Mouse (Mus musculus) midbrain, embryonic 11.5 days (tissue): ENCODE data around the gene Cnot9. TPM values are rescaled to one million over a fixed set of nuclear protein-coding genes. Genes with fewer than 3 reads are reported as not detected.
"Not testable (repeated sequence)": the region's sequence is repeated elsewhere in the genome, so short reads cannot be mapped to it uniquely, and the experiment has no call there.

Experiments used
- ATAC-seq: fragments of 200-750 bp; cut with Nextera tagmentation; 2 replicates; pipeline ENCODE4 v1.8.0; 2017; ENCODE audit warnings: moderate TSS enrichment, moderate library complexity; ENCODE audit not compliant: low FRiP score
- DNase-seq: peaks from one replicate; pipeline ENCODE4 v3.0.0; 2015; ENCODE audit warnings: low spot score; ENCODE audit errors: missing footprints
- H3K27ac ChIP-seq: fragments of 300-500 bp; sonication (generic); 2 replicates; pipeline ENCODE4 v1.5.1; 2014; ENCODE audit warnings: low read depth, low read length
- H3K27me3 ChIP-seq: fragments of 300-500 bp; sonication (generic); 2 replicates; pipeline ENCODE4 v1.6.1; 2014; ENCODE audit warnings: mild to moderate bottlenecking, low read length, moderate library complexity, mixed read lengths; ENCODE audit not compliant: control insufficient read depth, insufficient read depth
- H3K36me3 ChIP-seq: fragments of 300-500 bp; sonication (generic); 2 replicates; pipeline ENCODE4 v1.6.1; 2014; ENCODE audit warnings: mild to moderate bottlenecking, low read length, moderate library complexity, mixed read lengths; ENCODE audit not compliant: control insufficient read depth, insufficient read depth
- H3K4me1 ChIP-seq: fragments of 300-500 bp; sonication (generic); 2 replicates; pipeline ENCODE4 v1.6.1; 2014; ENCODE audit warnings: low read length; ENCODE audit not compliant: control insufficient read depth, insufficient read depth
- H3K4me2 ChIP-seq: fragments of 300-500 bp; sonication (generic); 2 replicates; pipeline ENCODE4 v1.6.1; 2014; ENCODE audit warnings: mild to moderate bottlenecking, moderate library complexity
- H3K4me3 ChIP-seq: fragments of 300-500 bp; sonication (generic); 2 replicates; pipeline ENCODE4 v1.5.1; 2014; ENCODE audit warnings: low read depth, low read length
- H3K9ac ChIP-seq: fragments of 300-500 bp; sonication (generic); 2 replicates; pipeline ENCODE4 v1.6.1; 2014; ENCODE audit warnings: low read length
- H3K9me3 ChIP-seq: fragments of 300-500 bp; sonication (generic); 2 replicates; pipeline ENCODE4 v1.6.1; 2016; ENCODE audit warnings: low read length; ENCODE audit not compliant: control insufficient read depth
- WGBS: fragments of 180-500 bp; shearing (Covaris S2); extraction: QIAGEN DNeasy Blood & Tissue Kit; methylation state at CpG from one replicate; pipeline ENCODE4 v1.1.7; 2014; 5-methylcytosine and 5-hydroxymethylcytosine counted together
- polyA plus RNA-seq: library from polyadenylated mRNA; unstranded; fragments of >200 nt; fragmentation: Nextera tagmentation; extraction: Ambion mirVana; gene quantifications from 2 replicates; pipeline ENCODE4 v1.2.1, GENCODE M21; 2014

Gene Cnot9
- 100.0 and 107 TPM in 2 replicates for polyA plus RNA-seq

GRCm38 (mm10) chr1:74505721-74506464 is at the start of gene Cnot9:
Cnot9 (plus strand) TSS chr1:74506058.
- WGBS: under 1% methylated on average over 55 of the region's 64 CpGs
- peak within 1 kb of the TSS; percentile 89 for H3K4me2 ChIP-seq
- H3K4me1 ChIP-seq: peaks cover 12% of the 10 kb centered on the region
- no peaks in the 10 kb centered on the region for H3K9me3 ChIP-seq
- peak; percentile 99 for ATAC-seq
- peak; percentile 100 for DNase-seq
- peak within 1 kb of the TSS; percentile 82 for H3K4me3 ChIP-seq
- peak within 1 kb of the TSS; percentile 95 for H3K27ac ChIP-seq
- H3K36me3 ChIP-seq: no peaks in the 10 kb centered on the region
- peak within 1 kb of the TSS; percentile 92 for H3K9ac ChIP-seq
- H3K27me3 ChIP-seq: no peaks in the 10 kb centered on the region

DNA sequence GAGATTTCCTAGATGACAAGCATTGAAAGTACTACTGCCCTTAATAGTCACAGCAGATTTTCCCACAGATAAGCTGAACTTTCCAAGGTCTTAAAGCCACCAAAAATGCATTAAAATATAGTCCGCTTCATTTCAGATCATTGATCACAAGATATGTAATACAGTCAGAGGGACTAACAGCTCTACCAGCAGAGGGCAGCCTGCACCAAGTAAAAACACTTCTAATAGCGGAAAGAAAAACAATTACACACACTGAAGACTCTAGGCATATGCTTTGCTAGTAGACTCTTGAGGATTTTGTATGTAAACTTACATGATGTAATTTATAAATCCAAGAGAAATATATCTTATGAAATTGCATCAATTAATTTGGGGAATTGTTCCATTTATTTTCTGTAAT is 45.6 kb upstream of the Cnot9 start:
- Histone ChIP-seq H3K36me3 (peaks cover 9% of the 10 kb centered on the region), H3K9me3 (no peaks in the 10 kb centered on the region), H3K4me3 (no peak overlapping the region), H3K27ac (no peak overlapping the region), H3K9ac (no peak overlapping the region), H3K4me1 (no peaks in the 10 kb centered on the region), H3K27me3 (no peaks in the 10 kb centered on the region), H3K4me2 (no peak overlapping the region)
- no peak for DNase-seq
- WGBS: 79% methylated on average over 2 of the region's 2 CpGs
- no peak for ATAC-seq

GRCm38 (mm10) chr1:74485792-74486191 is 20.1 kb upstream of the Cnot9 start:
- Histone ChIP-seq H3K4me2 (no peak overlapping the region), H3K27ac (no peak overlapping the region), H3K27me3 (no peaks in the 10 kb centered on the region), H3K9ac (no peak overlapping the region), H3K4me3 (no peak overlapping the region), H3K4me1 (no peaks in the 10 kb centered on the region), H3K36me3 (peaks cover 15% of the 10 kb centered on the region; the same call in 1 of the 2 replicates), H3K9me3 (no peaks in the 10 kb centered on the region)
- 95% methylated on average over 5 of the region's 5 CpGs for WGBS
- no peak for DNase-seq
- no peak for ATAC-seq

- 77% methylated on average over 1 of the region's 1 CpGs for WGBS
- Histone ChIP-seq H3K4me1 (peaks cover 8% of the 10 kb centered on the region), H3K4me2 (no peak overlapping the region), H3K9me3 (no peaks in the 10 kb centered on the region), H3K9ac (no peak overlapping the region), H3K36me3 (no peaks in the 10 kb centered on the region), H3K4me3 (no peak overlapping the region), H3K27ac (no peak overlapping the region), H3K27me3 (no peaks in the 10 kb centered on the region)
- ATAC-seq: no peak
- no peak for DNase-seq
Measured at GRCm38 (mm10) chr1:74501106-74501505, 4.8 kb upstream of the Cnot9 start.

DNA sequence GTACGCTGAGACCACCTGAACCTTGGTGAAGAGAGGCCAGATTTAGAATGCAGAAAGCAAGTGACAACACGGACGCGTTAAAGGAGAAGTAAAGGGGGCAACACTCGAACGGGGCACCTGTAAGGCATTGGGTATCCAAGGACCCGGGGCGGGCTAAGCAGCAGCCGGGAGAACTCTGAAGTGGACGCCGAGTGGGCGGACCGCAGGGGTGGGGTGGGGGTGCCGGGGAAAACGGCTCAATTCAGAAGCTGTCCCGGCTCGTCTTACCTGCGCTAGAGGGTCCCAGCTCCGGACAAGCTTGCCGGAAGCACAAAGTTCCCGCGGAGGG is 501 bp upstream of the Cnot9 start:
- peaks cover 12% of the 10 kb centered on the region for H3K4me1 ChIP-seq
- WGBS: under 1% methylated on average over 22 of the region's 22 CpGs

DNA sequence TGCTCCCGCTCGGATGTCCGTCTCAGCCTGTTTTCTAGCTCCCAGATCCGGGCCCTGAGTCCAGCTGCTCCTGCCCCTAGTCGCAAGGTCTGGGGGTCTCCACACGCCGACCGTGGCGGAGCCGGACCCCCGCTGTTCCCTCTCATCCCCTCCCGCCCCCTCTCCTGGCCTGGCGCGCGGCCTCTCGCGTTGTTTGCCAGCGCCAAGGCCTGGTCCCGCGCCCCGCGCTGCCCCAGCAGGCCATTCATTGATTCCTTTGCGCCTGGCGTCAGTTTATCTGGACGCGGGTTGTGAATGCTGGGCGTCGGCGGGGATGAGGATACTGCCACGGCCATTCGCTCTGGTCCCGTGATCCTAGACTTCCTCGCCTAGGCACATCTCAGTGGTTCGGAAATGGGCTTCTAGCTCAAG is 618 bp downstream of the Cnot9 start:
- Histone ChIP-seq H3K9ac (peak overlapping the region; percentile 92), H3K27me3 (no peaks in the 10 kb centered on the region), H3K36me3 (no peaks in the 10 kb centered on the region), H3K4me3 (peak overlapping the region; percentile 82), H3K27ac (peak overlapping the region; percentile 95), H3K4me2 (peak overlapping the region; percentile 89), H3K4me1 (peaks cover 12% of the 10 kb centered on the region), H3K9me3 (no peaks in the 10 kb centered on the region)
- under 1% methylated on average over 30 of the region's 34 CpGs for WGBS
- DNase-seq (peak; percentile 98), ATAC-seq (peak; percentile 70)

More for the DNA sequence above, 501 bp upstream of the Cnot9 start:
- no peaks in the 10 kb centered on the region for H3K27me3 ChIP-seq
- no peaks in the 10 kb centered on the region for H3K9me3 ChIP-seq
- H3K4me2 ChIP-seq: peak overlapping the region; percentile 89
- H3K36me3 ChIP-seq: no peaks in the 10 kb centered on the region
- H3K9ac ChIP-seq: peak overlapping the region; percentile 74
- H3K4me3 ChIP-seq: peak overlapping the region; percentile 82
- no peak for ATAC-seq
- no peak for DNase-seq
- H3K27ac ChIP-seq: peak overlapping the region; percentile 40; the same call in 1 of the 2 replicates

- DNase-seq (no peak), ATAC-seq (no peak)
- H3K9ac ChIP-seq: peak overlapping the region; percentile 92; the same call in 1 of the 2 replicates
- no peaks in the 10 kb centered on the region for H3K9me3 ChIP-seq
- H3K4me1 ChIP-seq: peaks cover 12% of the 10 kb centered on the region
- H3K27me3 ChIP-seq: no peaks in the 10 kb centered on the region
- peak overlapping the region; percentile 89 for H3K4me2 ChIP-seq
- H3K36me3 ChIP-seq: no peaks in the 10 kb centered on the region
- peak overlapping the region; percentile 82 for H3K4me3 ChIP-seq
- WGBS: 94% methylated on average over 2 of the region's 2 CpGs
- H3K27ac ChIP-seq: no peak overlapping the region
Measured at GRCm38 (mm10) chr1:74507780-74508179, 1.9 kb downstream of the Cnot9 start.

DNA sequence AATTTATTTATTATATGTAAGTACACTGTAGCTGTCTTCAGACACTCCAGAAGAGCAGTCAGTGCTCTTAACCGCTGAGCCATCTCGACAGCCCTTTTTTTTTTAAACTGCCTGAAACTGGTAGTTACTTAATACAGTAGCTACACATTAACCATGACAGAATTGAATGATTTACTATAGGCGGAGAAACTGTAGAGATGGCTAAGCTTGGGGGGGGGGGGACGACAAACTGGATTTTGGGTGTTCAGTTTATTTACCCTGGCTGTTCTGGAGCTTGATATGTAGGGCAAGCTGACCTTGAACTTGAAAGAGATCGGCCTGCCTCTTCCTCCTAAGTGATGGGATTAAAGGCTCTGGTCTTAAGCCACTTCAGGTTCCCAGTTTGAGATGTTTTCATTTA is 5.4 kb downstream of the Cnot9 start:
- DNase-seq: no peak
- Histone ChIP-seq H3K9ac (no peak overlapping the region), H3K4me1 (peaks cover 4% of the 10 kb centered on the region; the same call in 1 of the 2 replicates), H3K9me3 (no peaks in the 10 kb centered on the region), H3K4me3 (no peak overlapping the region), H3K4me2 (no peak overlapping the region), H3K27ac (no peak overlapping the region), H3K36me3 (no peaks in the 10 kb centered on the region), H3K27me3 (no peaks in the 10 kb centered on the region)
- WGBS: 97% methylated on average over 5 of the region's 5 CpGs
- no peak for ATAC-seq

GRCm38 (mm10) chr1:74512999-74513398 is 7.1 kb downstream of the Cnot9 start:
- H3K27me3 ChIP-seq, DNase-seq, H3K9me3 ChIP-seq, ATAC-seq, H3K9ac ChIP-seq, H3K36me3 ChIP-seq, H3K4me3 ChIP-seq, H3K27ac ChIP-seq, H3K4me1 ChIP-seq, H3K4me2 ChIP-seq: not testable (repeated sequence)
- 95% methylated on average over 1 of the region's 1 CpGs for WGBS
